Mouse (Mus musculus): ENCODE data around the gene Zfhx3.

The Zfhx3 gene

DNA sequence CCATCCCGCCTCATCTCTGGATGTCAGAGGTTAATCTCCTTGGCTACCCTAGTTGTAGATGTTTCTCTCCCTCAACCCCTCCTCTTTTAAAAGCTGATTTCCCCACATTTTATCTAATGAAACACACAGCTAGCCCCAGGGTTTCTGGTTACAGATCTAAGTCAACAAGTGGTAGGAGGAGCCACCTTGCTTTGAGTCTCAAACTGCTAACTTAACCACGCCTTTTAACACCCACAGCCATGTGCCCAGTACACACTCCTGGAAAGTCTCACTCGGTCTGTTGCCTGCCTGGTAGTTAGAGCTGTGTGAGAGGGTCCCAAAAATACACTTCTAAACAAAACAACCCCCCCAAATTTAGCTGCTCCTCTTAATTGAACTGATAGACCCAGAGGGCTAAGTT lies 877.4 kb downstream of the Zfhx3 start:
- no peak for DNase-seq

DNA sequence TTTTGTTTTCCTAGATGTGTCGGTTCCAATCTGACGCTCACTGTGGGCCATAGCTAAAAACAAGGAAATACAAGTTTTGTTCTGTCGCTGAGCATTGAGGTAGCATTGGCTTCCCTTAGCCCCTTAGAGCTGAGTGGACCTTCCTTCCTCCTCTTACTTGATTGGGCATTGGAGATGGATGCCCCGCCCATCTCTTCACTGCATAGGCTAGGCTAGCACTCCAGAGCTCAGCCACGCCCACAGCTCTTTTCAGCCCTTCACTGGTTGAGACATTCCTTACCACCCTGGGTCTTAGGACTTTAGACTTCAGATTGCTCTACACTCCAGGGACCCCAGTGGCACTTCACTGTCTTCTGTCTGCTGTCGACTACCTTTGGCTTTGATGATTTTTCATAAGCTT lies 878.2 kb downstream of the Zfhx3 start:
- no peak for DNase-seq

DNA sequence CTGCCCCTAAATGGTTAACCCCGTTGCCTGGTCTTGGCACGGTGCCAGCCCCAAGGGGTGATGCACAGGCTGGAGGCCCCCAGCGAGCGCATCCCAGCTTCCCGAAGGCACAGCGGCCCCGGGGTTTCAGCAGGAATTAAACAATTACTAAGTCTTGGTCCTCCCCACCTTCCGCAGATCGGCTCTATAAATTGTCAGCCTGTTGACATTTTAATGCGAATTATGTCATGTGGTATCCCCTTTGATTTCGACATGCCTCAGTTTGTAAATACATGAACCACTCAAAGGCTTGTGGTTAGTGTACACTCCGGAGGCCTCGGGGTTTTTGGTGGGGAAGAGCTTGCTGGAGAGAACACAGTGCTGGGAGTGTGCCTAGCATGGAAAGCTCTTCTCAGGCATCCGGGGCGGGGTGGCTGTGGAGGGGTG lies 880.4 kb downstream of the Zfhx3 start:
- DNase-seq, result no peak

DNA sequence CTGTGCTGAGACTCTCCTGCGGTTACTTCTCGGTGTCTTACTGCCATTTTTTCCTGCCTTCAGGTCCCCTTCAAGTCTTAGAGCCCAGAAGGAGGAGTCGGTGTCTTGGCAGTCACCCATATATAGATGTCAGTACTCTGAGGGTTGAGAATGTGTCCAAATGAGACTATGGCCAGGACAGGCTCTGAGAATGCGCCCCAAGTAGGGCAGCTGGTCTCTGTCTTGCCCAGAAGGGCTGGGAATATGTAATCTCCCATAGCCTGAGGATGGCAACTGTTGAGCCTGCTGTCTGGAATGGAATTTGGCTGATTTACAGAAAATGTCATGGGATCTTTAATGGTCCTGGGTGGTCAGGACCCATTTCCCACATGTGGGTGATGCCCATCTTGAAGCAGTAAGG lies 881.6 kb downstream of the Zfhx3 start:
- DNase-seq, result no peak

DNA sequence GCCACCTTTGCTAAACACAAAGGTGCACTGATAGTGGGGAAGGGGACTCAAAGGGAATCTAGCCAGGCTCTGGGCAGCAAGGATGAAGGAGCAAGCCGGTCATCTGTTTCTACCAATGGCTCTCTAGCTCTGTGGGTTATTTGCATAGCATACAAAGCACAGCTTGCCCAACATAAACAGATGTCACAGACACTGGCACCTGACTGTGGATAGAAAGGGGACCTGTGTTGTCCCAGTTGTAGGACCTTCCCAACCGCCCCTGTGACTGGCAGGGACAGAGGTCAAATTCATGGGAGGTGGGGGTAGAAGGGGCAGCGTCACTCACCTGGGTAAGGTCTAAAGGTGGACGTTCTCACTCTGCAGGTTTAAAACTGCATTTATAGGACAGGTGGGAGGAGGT lies 884.0 kb downstream of the Zfhx3 start:
- DNase-seq, result no peak

DNA sequence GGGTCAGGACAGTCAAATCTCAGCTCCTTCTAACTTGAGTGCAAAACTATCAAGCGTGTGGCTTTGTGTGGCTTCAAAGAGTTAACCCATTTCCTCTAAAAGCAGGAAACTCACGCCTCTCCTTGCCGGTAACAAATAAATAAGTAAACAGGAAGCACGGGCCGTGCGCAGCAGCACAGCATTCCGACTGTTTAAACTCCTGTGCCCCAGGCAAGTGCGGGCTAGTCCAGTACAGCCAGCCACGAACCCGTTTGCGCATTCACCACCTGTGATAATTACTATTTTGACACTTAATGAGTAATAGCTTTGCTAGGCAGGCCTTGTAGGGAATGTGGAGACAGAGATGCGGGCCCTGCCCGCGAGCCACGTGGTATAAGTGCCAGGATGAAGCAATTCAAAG lies 885.0 kb downstream of the Zfhx3 start:
- DNase-seq, result no peak

DNA sequence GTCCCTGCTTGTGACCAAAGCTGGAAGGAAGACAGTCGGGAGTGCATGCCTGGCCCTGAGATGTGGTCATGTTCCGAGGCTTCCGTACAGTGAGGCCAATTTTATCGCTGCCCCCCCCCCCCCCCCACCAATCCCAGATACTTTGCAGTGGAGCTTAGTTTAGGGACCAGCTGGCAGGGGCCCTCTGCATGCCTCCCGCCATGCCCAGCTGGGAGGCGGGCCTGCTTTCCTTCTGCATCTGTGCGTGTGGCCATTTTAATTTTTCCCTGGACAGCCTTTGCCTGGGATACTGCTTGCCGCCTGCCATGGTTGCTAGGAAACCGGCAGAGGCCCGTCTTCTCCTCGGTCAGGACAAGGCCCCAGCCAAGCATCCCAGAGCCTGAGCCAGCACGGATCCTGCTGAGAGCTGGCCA lies 886.9 kb downstream of the Zfhx3 start:
- DNase-seq, result peak; percentile 28

DNA sequence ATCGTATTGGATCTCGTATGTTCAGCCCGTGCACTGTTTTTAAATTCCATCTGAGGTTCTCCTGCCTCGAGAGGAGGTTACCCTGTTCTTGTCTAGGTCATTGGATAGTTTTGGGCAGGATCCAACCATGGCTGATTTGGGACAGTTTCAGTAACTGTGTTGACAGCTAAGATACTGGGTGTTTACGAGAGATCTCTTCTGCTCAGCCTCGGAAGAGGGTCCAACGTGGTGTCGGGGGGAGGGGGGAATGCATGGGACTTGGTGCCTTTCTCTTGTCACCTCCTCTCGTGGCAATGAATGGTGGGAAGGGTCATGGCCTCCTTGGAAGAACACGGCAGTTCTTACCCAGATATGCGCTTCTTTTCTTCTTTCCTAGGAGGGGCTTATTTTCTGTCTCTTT lies 892.7 kb downstream of the Zfhx3 start:
- no peak for DNase-seq

DNA sequence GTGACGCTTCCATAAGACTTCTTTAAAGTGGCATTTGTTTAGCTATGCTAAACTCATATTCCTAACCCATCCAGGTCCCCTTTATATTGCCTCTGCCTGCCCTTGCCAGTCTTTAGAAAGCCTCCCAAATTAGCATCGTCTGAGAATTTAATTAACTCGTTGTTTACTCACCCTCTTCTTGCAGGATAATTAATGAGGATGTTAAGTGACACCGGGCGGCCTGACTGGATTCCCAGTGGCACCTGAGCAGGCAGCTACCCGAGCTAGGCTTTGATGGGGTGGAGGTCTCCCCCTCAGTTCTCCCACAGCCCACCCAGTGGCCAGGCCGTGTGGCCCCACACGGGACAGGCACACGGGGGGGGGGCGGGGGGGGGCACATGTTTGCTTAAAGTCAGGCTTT lies 895.3 kb downstream of the Zfhx3 start:
- no peak for DNase-seq

DNA sequence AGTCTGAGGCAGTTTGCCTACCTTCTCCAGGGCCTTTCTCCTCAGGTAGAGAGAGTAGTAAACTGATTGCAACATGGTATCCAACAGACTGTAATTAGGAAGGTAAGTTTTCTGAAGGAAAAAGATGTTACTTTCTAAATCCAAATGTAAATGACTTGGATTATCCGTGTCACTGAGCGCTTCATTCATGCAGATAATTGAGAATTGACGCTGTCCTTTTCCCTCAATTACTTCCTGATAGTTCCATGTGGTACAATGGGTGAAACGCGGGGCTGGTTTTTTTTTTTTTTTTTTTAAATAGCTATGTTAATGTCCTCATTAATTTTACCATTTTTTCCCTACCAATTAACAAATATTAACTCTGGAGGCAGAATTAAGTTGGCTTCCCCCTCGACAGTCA lies 896.3 kb downstream of the Zfhx3 start:
- no peak for DNase-seq

DNA sequence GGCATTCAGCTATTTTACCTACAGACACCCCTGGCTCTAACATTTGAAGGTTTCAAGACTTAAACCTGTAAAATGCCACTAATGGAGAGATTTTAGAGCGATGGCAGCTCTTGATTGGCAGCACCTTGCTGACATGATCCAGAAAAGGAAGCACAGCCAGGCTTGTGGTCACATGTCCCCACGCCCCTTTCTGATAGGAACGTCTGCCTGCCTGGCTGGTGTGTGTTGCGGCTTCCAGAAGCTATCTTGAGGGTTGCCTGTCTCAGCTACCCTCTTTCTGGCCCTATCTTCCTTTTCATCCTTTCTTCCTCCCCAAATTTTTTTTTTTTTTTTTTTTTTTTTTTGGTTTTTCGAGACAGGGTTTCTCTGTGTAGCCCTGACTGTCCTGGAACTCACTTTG lies 899.9 kb downstream of the Zfhx3 start:
- DNase-seq, result no peak

DNA sequence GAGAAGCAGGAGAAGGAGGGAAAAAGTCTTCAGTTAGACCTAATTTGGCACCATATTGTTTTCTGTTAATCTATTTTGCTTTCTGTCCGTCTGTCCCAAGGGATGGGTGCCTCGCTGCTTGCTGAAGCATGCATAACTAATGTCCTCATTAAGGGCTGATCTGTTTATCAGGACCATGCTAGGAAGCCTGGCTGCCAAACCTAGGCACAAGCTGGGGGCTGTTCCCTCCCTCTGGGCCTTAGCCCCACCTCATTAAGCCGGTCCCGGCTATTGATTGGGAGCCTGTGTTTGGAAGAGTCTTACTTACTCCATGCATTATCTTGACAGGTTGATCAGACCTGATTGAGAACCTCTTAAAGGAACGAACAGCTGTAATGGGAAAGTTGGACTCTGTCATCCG lies 903.7 kb downstream of the Zfhx3 start:
- DNase-seq, result no peak

DNA sequence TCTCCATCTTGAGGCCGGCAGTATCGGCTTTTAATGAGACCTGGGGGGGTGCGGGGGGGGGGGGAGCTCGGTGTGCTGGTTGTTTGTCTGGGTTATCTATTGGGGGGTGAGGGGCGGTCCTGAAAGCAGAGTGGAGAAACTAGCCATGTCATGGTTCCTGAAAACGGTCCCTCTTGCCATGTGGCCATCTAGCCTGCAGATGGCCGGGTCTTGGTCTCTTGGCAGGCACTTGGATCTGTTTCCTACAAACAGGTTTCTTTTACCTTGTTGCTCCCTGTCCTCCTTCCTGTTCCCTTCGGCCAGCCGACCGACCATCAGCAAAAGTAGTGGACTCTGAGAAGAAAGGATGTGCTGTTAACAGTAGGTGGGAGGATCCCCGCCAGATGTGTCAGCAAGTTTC lies 904.4 kb downstream of the Zfhx3 start:
- DNase-seq, result no peak

DNA sequence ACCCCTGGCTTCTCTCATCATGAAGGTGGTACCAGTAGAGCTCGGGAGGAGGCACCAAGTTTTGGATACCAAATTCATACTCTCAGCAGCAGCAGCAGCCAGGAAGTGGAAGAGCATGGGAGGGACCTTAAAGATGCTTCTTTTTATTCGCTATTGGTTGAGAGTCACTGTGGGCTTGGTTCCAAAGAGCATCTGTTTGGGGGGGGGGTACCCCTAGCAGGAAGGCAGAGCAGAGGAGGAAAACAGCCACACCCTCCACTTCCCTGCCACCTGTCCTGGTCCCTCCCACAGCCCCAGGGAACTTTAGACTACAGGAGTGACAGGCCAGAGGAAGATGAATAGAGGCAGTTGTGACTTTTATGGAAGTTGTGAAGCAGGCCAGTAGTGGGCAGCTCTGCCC lies 904.9 kb downstream of the Zfhx3 start:
- no peak for DNase-seq

DNA sequence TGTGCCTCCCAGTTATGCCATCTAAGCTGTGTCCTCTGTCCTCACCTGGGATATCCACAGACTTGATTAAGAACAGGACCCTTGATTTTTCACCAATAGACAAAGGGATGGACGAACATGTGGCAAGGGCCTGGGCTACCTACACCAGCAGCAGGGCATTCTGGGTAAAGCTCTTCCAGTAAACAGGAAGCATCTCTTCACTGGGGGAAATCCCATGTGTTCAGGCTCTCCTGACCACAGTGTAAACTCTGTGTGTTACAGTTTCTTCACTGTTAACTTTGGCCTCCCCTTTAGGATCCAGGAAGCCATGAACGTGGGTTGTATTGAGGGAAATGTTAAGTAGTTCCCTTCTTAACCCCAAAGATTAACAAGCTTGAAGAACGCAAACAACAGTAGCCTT lies 906.0 kb downstream of the Zfhx3 start:
- no peak for DNase-seq

DNA sequence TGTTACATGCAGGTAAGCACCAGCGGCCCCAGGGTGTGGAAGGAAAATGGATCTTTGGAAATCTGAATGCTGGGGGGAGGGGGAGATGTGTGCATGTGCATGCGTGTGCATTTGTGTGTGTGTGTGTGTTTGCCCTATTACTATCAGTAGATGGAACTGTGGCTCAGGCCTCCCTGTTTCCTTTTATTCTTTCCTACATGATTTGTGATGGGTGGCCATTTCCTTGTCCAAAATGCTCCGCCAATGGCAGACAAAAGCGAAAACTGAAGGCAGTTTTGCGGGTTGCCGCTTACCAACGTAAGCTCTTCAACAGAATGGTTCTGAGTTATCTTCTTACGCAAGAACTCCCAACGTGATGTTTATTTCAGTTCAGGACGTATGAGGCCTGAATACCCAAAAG lies 910.6 kb downstream of the Zfhx3 start:
- no peak for DNase-seq

DNA sequence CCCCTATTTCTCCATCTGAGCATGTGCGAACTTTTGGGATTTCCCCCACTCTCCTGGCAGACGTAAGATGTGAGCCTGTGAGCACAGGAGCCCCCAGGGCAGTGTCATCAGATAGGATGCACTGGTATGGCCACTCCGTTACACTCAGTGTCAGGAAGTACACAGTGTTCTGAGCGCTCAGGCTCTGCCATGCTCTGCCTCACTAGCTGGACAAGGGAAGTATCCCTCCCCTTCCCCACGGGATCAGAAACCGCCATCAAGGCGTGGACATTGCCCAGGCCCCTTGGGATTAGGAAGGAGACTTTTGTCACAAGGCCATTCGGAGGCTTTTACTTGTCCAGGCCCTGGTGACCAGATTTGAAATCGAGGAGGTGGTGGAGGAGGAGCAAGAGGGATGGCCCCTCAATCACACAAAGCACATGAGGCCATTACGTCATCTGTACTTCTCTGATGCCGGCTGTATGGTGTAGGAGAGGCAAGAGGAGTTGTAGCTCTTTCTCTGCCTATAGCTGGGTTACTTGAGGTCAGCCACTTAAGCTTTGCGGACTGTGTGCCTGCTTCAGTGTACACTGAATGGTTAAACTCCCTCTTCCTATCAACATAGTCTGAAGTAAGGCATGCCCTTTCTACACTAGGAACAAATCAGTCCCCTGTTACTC lies 912.1 kb downstream of the Zfhx3 start:
- DNase-seq, result no peak

DNA sequence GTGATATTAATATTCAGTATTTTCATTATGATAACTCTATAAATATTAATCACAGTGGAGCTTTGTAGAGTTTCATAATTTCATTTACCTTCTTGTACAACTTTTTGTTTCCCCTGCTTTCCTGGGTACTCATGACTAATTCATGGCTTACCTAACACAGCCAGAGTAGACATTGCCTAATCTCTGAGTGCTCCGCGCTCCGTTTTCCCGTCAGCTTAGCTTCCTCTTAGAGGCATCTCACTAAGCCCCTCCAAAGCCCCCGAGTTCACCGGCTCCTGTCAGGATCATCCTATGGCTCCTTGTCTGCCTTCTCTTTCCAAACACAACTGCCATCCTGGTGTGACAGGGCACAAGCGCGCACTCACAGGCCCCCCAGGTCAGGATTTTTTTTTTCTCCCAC lies 916.6 kb downstream of the Zfhx3 start:
- DNase-seq, result no peak

DNA sequence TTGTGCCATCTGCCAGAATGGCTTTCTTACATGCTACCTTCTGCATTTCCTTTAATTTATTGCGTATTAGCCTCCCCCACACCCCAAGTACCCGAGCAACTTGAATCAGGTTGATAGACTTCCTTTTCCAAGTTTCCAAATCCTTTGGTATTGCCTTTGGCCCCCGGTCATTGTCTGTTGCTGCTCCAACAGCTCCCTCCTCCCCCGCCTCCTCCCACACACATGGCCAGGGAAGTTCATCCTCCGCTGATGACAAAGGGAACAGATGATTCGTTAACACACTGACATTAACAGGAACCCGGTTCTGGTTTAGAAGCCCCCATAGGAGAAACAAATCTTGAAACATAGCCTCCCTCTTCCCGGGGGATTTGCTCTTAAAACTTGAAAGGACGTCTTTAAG lies 917.5 kb downstream of the Zfhx3 start:
- DNase-seq, result no peak

DNA sequence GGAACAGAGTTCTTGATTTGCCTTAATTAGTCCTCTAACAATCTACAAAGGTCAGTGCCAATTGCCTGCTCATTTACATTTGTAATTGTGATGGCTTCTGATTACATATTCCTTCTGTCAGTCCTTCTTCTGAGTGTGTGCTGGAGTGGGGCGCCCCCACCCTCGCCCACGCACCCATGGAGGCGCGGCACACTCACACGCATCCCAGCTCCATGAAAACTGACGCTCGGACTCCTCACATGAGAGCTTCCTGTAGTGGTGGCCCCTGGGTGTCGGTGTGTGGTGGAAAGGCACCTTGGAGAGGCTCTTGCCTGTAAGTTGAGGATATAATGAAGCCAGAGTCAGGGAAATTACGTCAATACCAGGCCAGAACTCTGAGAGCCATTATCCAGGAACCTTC lies 921.0 kb downstream of the Zfhx3 start:
- DNase-seq, result no peak

DNA sequence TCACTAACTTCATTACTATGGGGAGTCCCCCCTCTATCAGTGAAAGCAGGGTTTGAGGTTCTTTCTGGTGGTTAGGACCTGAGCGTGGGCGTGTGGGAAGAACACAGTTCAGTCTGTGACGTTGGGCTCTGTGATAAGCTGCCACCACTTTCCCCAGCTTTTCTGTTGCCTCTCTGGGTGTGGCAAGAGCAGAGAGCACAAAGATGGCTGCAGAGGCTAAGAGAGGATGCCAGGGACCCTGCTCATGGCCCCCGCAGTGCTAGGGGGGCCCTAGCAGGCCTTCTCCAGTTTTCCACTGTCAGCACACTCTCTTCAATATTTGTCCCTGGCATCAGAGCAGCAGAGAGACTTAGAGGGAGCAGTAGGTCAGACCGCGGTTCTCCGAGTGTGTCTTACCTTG lies 924.0 kb downstream of the Zfhx3 start:
- no peak for DNase-seq

DNA sequence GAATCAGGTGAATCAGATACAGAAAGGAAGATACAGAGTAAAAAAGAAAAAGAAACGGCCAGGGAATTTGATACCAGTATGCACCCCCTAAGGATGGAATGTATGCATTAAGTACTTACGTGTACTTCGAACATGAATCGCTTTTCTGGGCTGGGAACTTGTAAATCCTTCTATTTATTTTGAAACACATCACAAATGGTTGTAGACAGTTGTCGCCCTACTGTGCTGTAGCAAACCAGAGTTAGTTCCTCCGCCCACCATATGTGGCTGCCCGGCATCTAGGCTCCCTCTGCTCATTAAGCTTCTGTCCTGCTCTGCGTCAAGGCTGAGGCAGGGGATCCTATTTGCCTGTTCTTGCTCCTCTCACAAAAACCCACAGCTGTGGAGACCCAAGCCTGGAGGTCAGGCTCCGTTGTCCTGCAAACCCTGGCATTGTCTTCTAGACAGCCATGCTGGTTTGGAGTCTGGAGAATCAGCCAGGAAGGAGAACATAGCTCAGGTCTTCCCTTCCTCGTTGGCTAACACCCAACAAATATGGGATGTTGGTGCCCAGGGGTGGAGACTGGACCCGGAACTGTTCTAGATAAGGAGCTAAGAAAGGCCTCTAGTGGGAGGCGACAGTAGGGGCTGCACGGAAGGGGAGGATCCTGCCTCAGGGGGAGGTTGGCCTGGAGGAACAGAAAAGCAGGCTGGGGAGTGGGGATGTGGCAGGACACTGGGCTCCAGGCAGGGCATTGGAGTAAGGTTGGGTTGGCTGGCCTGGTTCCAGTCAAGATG lies 925.2 kb downstream of the Zfhx3 start:
- DNase-seq, result no peak

DNA sequence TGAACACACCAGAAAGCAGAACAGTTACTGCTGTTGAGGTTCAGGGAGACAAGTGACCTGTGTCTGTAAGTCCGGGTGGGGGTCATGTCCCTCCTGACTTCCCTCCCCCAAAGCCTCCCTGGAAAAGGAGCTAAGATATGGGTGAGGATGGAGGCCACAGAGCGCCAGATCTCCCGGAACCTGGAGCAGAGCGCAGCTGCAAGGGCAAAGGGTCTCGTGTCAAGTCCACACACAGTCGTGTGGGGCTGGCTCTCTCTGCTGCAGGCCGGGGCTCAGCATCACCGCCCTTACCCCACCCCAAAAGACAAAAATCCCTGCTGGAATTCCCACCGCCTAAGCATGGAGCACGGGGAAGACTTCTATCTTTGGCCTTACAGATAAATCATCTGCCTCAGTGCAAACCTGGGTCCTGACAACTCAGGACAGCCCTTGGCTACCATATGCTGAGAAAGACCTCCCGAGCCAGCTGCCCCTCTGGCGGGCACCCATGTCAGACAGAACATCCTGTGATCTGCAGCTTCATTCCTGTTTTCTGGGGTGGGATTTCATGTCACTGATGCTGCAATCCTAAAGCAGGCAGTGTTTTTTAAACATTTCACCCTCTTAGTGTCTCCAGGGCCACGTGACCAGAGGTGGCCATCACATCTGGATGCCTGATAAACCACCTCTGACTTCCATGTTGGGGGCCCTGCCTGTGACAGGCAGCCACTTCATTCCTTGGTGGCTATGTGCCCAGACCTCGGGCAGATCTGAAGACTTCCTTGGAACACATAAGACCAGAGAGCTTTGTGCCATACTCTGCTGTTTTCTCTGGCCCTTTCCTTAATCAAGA lies 926.0 kb downstream of the Zfhx3 start:
- DNase-seq, result no peak

DNA sequence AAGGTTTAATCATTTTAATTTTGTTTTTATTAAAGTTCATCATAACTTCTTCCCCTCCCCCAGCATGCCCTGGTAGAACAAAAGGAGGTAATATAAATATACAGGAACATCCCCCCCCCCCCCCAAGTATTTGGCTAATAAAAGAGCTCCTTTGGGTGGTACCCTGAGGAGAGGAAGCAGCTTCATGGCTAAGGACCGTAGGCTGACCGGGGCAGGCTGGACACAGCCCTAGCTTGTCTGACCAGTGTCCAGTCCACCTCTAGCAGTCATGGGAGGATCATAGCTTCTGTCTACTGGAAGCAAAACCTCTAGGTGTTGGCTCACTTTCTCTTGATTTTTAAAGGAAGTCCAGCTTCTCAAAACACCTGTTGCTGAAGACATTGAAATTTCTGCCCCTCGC lies 927.0 kb downstream of the Zfhx3 start:
- no peak for DNase-seq

Measured in right cerebral cortex, postnatal 25 days (tissue).